Mouse (Mus musculus) E14TG2a.4 (cell line): ENCODE measurements around the gene Etl4.

Experiments used
- CTCF ChIP-seq: conservative IDR thresholded peaks from 2 replicates; pipeline ENCODE4 v1.5.1; 2014; ENCODE audit warnings: low read length
- NANOG ChIP-seq: IDR thresholded peaks from 2 replicates; pipeline ENCODE4 v1.6.1; 2014; ENCODE audit warnings: borderline replicate concordance, low read length, mixed read lengths
- POU5F1 ChIP-seq: IDR thresholded peaks from 2 replicates; pipeline ENCODE4 v1.6.1; 2014; ENCODE audit warnings: low read length, borderline replicate concordance

DNA sequence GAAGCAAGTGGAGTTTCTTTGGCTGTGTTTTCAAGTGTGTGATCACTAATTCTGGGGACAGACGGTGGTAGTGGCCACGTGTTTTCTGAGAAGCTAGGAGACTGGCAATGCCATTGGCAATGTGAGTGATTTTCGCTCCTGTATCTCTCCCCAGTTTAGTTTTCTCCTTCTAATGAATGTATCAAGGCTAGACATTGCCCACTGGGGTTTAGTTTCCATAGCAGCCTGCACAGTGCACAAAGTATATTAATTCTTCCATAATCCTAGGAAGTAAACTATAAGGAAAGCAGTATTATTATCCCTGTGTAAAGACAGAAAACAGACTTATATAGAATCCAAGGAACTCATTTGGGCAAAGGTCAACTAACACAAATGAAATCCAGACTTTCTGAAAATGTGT, 852.2 kb downstream of the Etl4 start:
- no peak for TF ChIP-seq CTCF
- TF ChIP-seq NANOG, result no peak
- TF ChIP-seq POU5F1, result no peak
